In the genomic region with DNA sequence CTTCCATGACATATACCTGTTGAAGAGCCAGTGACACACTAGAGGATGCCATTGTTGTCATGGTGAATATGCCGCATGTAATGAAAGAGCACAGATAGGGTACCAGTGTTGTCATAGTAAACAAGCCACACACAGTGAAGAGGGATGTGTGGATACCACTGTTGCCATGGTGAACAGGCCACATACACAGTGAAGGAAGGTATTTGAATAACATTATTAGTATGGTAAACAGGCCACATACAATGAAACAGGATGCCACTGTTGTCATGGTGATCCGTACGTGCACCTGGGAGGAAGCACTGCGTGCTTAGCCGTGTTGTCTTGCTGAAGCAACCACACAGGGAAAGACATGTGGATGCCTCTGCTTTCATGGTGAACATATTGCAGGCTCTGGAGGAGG, we compare ENCODE assay signal across 31 mouse cellular contexts. TPM values are rescaled to one million over a fixed set of nuclear protein-coding genes. Genes with fewer than 3 reads are reported as not detected.
DNase-seq lines count a peak whose midpoint lies in the region; ATAC-seq and TF ChIP-seq lines count a peak whose summit lies in the region.
"Had no signal": no experiment of that assay in that cellular context is flagged by ENCODE, and none has a peak within 500 bp of the region (broad histone marks: within the 10 kb centered on the region; RNA-seq: fewer than 3 reads in every experiment).

No protein-coding gene starts in this region.

- no peaks in the 10 kb centered on the region for H3K4me1 ChIP-seq in heart, embryonic 10.5 days
- H3K4me1 ChIP-seq in heart, embryonic 11.5 days (ENCODE audit: control insufficient read depth, insufficient read depth, low read length): no peaks in the 10 kb centered on the region
- H3K4me1 ChIP-seq in neural tube, embryonic 15.5 days: peaks cover 6% of the 10 kb centered on the region; the same call in 1 of the 2 replicates
- no peaks in the 10 kb centered on the region for H3K4me1 ChIP-seq in hindbrain, postnatal 0 days (ENCODE audit: insufficient read depth, low read length)
- H3K4me1 ChIP-seq: embryonic facial prominence, embryonic 13.5 days; limb, embryonic 12.5 days; midbrain, embryonic 12.5 days had no signal

- H3K27ac ChIP-seq in heart, embryonic 10.5 days: no peak overlapping the region
- no peak overlapping the region for H3K27ac ChIP-seq in heart, embryonic 11.5 days (ENCODE audit: low read depth, low read length)
- H3K27ac ChIP-seq in neural tube, embryonic 15.5 days (replicated peaks): no peak overlapping the region
- no peak overlapping the region for H3K27ac ChIP-seq in hindbrain, postnatal 0 days
- H3K27ac ChIP-seq: embryonic facial prominence, embryonic 13.5 days; limb, embryonic 12.5 days; macrophage; midbrain, embryonic 12.5 days; stomach, postnatal 0 days had no signal

- WGBS in heart, embryonic 10.5 days: 86% methylated on average over 5 of the region's 5 CpGs
- WGBS in heart, embryonic 11.5 days (ENCODE audit: insufficient replicate concordance): 86% methylated on average over 5 of the region's 5 CpGs
- 62% methylated on average over 5 of the region's 5 CpGs for WGBS in neural tube, embryonic 15.5 days
- 52% methylated on average over 5 of the region's 5 CpGs for WGBS in hindbrain, postnatal 0 days

- H3K36me3 ChIP-seq in heart, embryonic 10.5 days: no peaks in the 10 kb centered on the region
- no peaks in the 10 kb centered on the region for H3K36me3 ChIP-seq in heart, embryonic 11.5 days (ENCODE audit: control insufficient read depth, insufficient read depth, low read length)
- H3K36me3 ChIP-seq in neural tube, embryonic 15.5 days: no peaks in the 10 kb centered on the region
- H3K36me3 ChIP-seq in hindbrain, postnatal 0 days (ENCODE audit: insufficient read depth, low read length): peaks cover under 1% of the 10 kb centered on the region; the same call in 1 of the 2 replicates
- H3K36me3 ChIP-seq: embryonic facial prominence, embryonic 13.5 days; G1E; limb, embryonic 12.5 days had no signal

- ATAC-seq in heart, embryonic 11.5 days (replicated peaks; ENCODE audit: insufficient number of reproducible peaks, low FRiP score, low TSS enrichment): no peak
- peak; percentile 72 for ATAC-seq in neural tube, embryonic 15.5 days (ENCODE audit: low FRiP score)
- ATAC-seq in hindbrain, postnatal 0 days: peak; percentile 77; the same call in 1 of the 2 replicates
- ATAC-seq: intestine, embryonic 16.5 days; liver, postnatal 0 days; lung, postnatal 0 days; Patski had no signal

- peaks cover 23% of the 10 kb centered on the region; the same call in 1 of the 2 replicates for H3K27me3 ChIP-seq in heart, embryonic 10.5 days (ENCODE audit: insufficient read depth, poor library complexity, severe bottlenecking)
- H3K27me3 ChIP-seq in heart, embryonic 11.5 days (ENCODE audit: control insufficient read depth, insufficient read depth, low read length): no peaks in the 10 kb centered on the region
- H3K27me3 ChIP-seq in neural tube, embryonic 15.5 days (replicated peaks): no peaks in the 10 kb centered on the region
- H3K27me3 ChIP-seq in hindbrain, postnatal 0 days (ENCODE audit: insufficient read depth, low read length): no peaks in the 10 kb centered on the region
- H3K27me3 ChIP-seq: embryonic facial prominence, embryonic 13.5 days; Patski had no signal

- no peaks in the 10 kb centered on the region for H3K9me3 ChIP-seq in heart, embryonic 10.5 days
- no peaks in the 10 kb centered on the region for H3K9me3 ChIP-seq in heart, embryonic 11.5 days (replicated peaks; ENCODE audit: control insufficient read depth, low read length)
- H3K9me3 ChIP-seq in neural tube, embryonic 15.5 days (replicated peaks): no peaks in the 10 kb centered on the region
- H3K9me3 ChIP-seq in hindbrain, postnatal 0 days (ENCODE audit: low read length): no peaks in the 10 kb centered on the region
- H3K9me3 ChIP-seq: embryonic facial prominence, embryonic 13.5 days; limb, embryonic 12.5 days; midbrain, embryonic 12.5 days had no signal

- H3K4me3 ChIP-seq in heart, embryonic 10.5 days: no peak overlapping the region
- H3K4me3 ChIP-seq in heart, embryonic 11.5 days (ENCODE audit: low read depth, low read length): no peak overlapping the region
- no peak overlapping the region for H3K4me3 ChIP-seq in neural tube, embryonic 15.5 days (replicated peaks)
- H3K4me3 ChIP-seq in hindbrain, postnatal 0 days (ENCODE audit: low read length): no peak overlapping the region
- H3K4me3 ChIP-seq: embryonic facial prominence, embryonic 13.5 days; erythroblast, embryonic 14.5 days; limb, embryonic 12.5 days; midbrain, embryonic 12.5 days had no signal

- peak; percentile 47 for DNase-seq in heart, embryonic 10.5 days (ENCODE audit: low spot score)
- no peak for DNase-seq in neural tube, embryonic 10.5 days (ENCODE audit: extremely low spot score, low spot score)
- DNase-seq in hindbrain, postnatal 0 days (ENCODE audit: low spot score): peak; percentile 44
- no peak for DNase-seq in layer of hippocampus, adult 9-10 months (ENCODE audit: low spot score)
- no peak for DNase-seq in right cerebral cortex, postnatal 10 days (ENCODE audit: low spot score in 2 of 2)
- DNase-seq: adrenal gland, adult 2 months; B cell, adult 2 months; cerebellum, adult 18-20 months; cerebellum, postnatal 25 days; embryo, embryonic 11 days; kidney, postnatal 25 days; liver, postnatal 0 days; thymus, adult 2 months had no signal

- no peak overlapping the region for H3K4me2 ChIP-seq in heart, embryonic 11.5 days
- H3K4me2 ChIP-seq in neural tube, embryonic 15.5 days: no peak overlapping the region
- H3K4me2 ChIP-seq in hindbrain, postnatal 0 days (ENCODE audit: low read depth, low read length): no peak overlapping the region
- H3K4me2 ChIP-seq: embryonic facial prominence, embryonic 13.5 days; limb, embryonic 12.5 days; liver, embryonic 11.5 days; midbrain, embryonic 12.5 days had no signal

- no peak overlapping the region for H3K9ac ChIP-seq in heart, embryonic 11.5 days (ENCODE audit: low read depth, low read length)
- H3K9ac ChIP-seq in neural tube, embryonic 15.5 days (replicated peaks): no peak overlapping the region
- H3K9ac ChIP-seq in hindbrain, postnatal 0 days (replicated peaks; ENCODE audit: low read length): no peak overlapping the region
- H3K9ac ChIP-seq: embryonic facial prominence, embryonic 13.5 days; limb, embryonic 12.5 days; liver, postnatal 0 days; midbrain, embryonic 12.5 days had no signal

- TF ChIP-seq CTCF in hindbrain, postnatal 0 days (IDR thresholded peaks at IDR 0.05; ENCODE audit: low read depth): no peak

RNA-seq across cellular contexts. Expression of gene Kndc1, which starts 23.5 kb away (rescaled TPM):
- polyA plus RNA-seq in heart, embryonic 10.5 days (2016; fragmentation: Nextera tagmentation; extraction: Ambion mirVana): 0.07 and 0.18 TPM in 2 replicates
- 0.03 TPM in 1 of 2 replicates, not detected in the other for polyA plus RNA-seq in heart, embryonic 11.5 days (2014; fragmentation: Nextera tagmentation; extraction: Ambion mirVana)
- polyA plus RNA-seq in neural tube, embryonic 15.5 days (2015; fragmentation: Nextera tagmentation; extraction: Ambion mirVana): 12.5 and 15.5 TPM in 2 replicates
- total RNA-seq in hindbrain, postnatal 0 days (2014; rRNA removed): 53.6 and 63.1 TPM in 2 replicates
- polyA plus RNA-seq in hindbrain, postnatal 0 days (2015; fragmentation: Nextera tagmentation; extraction: Ambion mirVana): 12.7 and 12.8 TPM in 2 replicates
- total RNA-seq: hematopoietic stem cell, adult 5-6 weeks; neutrophil, adult 5-6 weeks had no signal
- polyA plus RNA-seq: erythroblast, embryonic 14.5 days; G1E; heart, postnatal 0 days; liver, embryonic 11.5 days; liver, postnatal 0 days; macrophage had no signal

RNA-seq across cellular contexts. Expression of gene Adgra1, which starts 37.0 kb away (rescaled TPM):
- 0.24 TPM in 1 of 2 replicates, not detected in the other for polyA plus RNA-seq in heart, embryonic 10.5 days (2016; fragmentation: Nextera tagmentation; extraction: Ambion mirVana)
- polyA plus RNA-seq in heart, embryonic 11.5 days (2014; fragmentation: Nextera tagmentation; extraction: Ambion mirVana): not detected in 2 replicates
- 31.1 and 34.1 TPM in 2 replicates for polyA plus RNA-seq in neural tube, embryonic 15.5 days (2015; fragmentation: Nextera tagmentation; extraction: Ambion mirVana)
- total RNA-seq in hindbrain, postnatal 0 days (2014; rRNA removed): 28.5 and 34.4 TPM in 2 replicates
- 48.9 and 53.3 TPM in 2 replicates for polyA plus RNA-seq in hindbrain, postnatal 0 days (2015; fragmentation: Nextera tagmentation; extraction: Ambion mirVana)
- total RNA-seq: CH12.LX; gastrocnemius, adult 8-10 months; hematopoietic stem cell, adult 5-6 weeks; neutrophil, adult 5-6 weeks had no signal
- polyA plus RNA-seq: erythroblast, embryonic 14.5 days; G1E; limb, embryonic 12.5 days; liver, postnatal 0 days; macrophage had no signal

Comparison
In these comparisons a context has a peak if more than half of its experiments do, and no peak if none do; other contexts are left out.
1. DNase-seq: peak in heart, embryonic 10.5 days (single experiment) and hindbrain, postnatal 0 days (single experiment); none in neural tube, embryonic 10.5 days (single experiment), layer of hippocampus, adult 9-10 months (single experiment) and right cerebral cortex, postnatal 10 days (0 of 2).
2. RNA of gene Kndc1, which starts 23.5 kb away (polyA plus RNA-seq): 12.5 to 15.5 TPM in neural tube, embryonic 15.5 days and 12.7 to 12.8 TPM in hindbrain, postnatal 0 days; 0.07 to 0.18 TPM in heart, embryonic 10.5 days and 0.03 TPM in heart, embryonic 11.5 days; every median in the first group is over 10 times any median in the second.
3. RNA of gene Adgra1, which starts 37.0 kb away (polyA plus RNA-seq): 48.9 to 53.3 TPM in hindbrain, postnatal 0 days and 31.1 to 34.1 TPM in neural tube, embryonic 15.5 days; 0.24 TPM in heart, embryonic 10.5 days and not detected in heart, embryonic 11.5 days; every median in the first group is over 10 times any median in the second.